Mouse (Mus musculus) gastrocnemius, adult 18-20 months (tissue): Measurements from ENCODE around the gene Mylk3. TPM values are rescaled to one million over a fixed set of nuclear protein-coding genes. Genes with fewer than 3 reads are reported as not detected.

Experiments
- DNase-seq: peaks from one replicate; pipeline ENCODE4 v3.0.0; 2021; ENCODE audit warnings: low spot score
- total RNA-seq, 2 experiments: library from RNA; stranded (reverse); gene quantifications; 2 replicates each; pipeline ENCODE4 v1.2.3; 2021

Mylk3 gene
- total RNA-seq, 2 experiments from 2014 or later, result 0.57 to 1.4 TPM

DNA sequence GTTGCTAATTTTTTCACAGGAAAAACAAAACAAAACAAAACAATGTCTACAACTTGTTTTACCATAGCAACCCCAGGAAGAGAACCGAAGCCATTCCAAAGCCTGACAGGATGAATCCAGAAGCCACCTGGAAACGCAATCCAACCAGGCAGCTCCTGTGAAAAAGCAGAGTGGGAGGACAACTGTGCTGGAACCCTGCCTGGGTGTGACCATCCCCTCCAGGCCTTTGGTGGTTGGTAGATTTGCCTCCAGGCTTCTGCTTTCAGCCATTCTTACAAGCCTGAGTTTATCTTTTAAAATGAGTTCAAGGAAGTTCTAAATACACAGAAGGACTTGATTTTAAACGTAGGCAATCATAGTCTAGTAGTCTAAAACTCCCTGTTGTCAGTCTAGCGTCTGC, 4.2 kb downstream of the Mylk3 start:
- no peak for DNase-seq

DNA sequence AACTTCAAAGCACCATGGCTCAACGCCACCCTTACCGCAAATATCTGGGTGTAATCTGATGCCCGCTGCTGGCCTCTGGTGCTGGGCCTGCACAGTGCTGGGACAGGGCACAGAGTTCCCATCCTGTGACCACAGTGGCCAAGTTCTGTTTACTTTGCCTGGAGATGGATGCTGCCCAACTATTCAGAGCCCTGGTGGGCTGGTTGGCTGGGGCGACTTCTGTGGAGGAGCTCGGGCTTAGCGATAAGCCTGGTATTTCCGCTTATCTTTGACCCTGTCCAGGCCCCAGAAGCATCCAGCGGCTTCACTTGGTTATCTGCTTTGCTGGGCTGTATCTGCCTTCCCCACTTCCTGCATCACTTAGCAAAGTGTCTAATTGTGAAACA, 5.3 kb downstream of the Mylk3 start:
- peak; percentile 7 for DNase-seq

DNA sequence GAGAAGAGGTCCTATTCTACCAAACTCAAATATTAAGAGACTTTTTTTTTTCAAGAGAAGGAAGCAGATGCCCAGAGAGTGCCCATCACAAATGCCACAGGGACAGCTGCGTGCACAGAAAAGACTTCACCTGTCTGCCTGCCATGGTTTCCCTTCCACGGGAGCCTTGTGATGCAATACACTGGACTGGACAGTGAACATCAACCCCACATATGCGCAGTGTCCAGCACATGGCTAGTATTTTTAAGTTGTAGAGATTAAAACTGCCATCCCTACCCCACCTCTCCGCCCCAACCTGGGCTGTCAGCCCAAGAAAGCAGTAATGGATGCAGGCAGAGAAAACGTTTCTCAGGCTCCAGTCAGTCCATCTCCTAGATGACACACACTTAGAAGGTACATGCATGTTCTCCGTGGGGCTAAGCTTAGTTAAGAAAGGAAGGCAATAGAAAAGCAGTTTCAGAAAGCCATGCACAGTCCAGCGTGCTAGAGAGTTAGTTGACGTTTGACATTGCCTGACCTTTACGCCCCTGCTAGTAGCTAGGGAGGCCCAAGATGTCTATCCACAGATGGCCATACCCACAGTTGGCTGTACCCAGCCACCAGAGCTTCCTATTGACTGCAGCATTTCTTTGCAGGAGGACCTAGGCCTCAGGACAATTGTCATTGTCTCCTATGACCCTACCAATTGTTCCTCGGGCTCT, 5.9 kb downstream of the Mylk3 start:
- DNase-seq, result no peak

DNA sequence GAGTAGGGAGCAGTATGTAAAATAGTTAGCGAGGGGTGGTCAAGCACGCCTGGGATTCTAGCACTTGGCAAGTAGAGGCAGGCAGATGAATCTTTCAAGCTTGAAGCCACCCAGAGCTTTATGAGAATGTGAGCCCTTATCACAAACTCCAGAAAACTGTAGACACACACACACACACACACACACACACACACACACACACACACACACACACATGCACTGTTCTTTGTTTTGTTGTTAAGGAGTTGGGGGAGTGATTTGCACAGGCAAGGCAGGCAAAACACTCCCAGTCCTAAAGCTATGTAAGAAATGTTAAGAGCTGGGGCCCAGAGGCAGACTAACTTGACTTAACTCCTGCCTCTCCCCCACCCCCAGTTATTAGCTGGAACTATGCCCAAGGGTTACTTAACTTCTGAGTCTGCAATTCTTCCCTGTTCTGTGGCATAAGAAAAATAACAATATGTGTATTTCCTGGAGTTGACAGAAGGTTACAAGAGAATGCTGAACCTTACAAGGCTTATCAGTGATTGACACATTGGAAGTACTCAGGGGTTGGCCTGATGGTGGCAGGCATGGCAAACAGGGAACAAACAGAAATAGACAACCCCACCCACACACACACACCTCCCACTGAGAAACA, 6.9 kb downstream of the Mylk3 start:
- DNase-seq, result no peak

DNA sequence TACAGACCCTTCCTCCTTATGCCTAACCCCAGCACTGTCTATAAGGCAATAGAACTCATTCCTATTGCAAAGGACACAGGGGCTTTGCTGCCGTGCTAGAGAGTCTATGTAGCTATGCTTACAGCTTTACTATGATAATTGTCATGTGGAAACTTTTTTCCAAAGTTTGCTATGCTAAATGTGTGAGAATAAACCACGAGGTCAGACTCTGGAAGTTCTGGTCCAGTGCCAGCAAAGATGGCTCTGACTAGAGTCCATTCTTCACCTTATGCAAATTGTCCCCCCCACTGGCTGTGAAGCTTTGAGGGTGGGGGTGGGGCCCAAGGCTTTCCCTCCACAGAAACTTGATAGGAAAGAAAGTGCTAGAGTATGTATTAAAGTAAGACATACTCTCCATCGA, 9.6 kb downstream of the Mylk3 start:
- no peak for DNase-seq

DNA sequence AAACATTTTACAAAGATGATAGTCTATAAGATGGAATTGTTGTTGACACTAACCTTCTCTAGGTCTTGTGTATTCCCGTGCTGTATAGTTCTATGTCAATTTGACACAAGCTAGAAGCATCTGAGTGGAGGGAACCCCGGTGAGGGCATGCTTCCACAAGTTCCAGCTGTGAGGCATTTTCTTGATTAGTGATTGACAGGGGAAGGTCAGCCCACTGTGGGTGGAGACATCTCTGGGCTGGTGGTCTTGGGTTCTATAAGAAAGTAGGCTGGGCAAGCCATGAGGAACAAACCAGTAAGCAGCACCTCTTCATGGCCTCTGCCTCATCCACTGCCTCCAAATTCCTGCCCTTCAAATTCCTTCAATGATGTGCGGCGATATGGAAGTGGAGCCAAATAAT, 11.9 kb downstream of the Mylk3 start:
- no peak for DNase-seq

DNA sequence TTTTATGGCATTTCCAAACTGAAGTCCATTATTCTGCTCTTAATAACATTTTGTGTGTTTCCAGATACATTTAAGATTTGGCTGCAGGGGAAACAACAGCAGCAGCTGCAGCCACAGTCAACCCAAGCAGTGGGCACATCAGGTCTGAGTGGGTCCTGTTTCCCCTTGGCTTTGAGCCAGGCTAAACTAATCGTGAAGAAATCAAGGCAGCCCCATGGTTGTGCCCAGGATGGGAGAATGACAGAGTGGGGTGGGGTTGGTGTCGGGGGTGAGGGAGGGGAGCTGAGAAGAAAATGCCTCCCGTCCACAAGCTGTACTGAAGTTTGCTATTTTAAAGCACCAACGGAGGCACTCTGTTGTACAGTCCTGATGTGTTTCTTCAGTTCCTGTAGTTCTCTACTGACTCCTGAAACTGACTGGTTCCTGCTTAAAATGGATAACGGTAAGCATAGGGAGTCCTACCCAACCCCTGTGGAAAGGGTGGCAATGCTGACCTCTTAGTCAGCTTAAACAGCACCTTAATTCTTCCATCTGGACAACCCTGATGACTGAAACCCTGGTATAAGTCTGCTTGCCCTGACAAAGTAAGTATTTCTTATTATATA, 12.6 kb downstream of the Mylk3 start:
- DNase-seq, result no peak

DNA sequence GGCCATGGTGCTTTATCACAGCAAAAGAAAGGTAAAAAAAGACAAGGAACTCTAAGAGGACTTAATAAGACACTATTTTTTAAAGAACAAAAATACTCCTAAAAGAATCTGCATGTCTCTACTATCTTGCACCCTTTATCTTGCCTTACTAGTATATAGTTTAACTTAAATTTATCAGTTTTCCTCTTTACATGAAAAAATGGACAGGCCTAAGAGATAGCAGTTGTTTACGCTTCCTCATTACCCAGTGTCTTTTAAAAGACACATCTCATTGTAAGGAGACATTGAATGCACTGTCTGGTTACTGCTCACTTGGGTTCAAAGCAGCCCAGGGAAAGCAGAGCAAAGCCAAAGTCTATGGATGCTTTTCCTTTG, 13.7 kb downstream of the Mylk3 start:
- no peak for DNase-seq

DNA sequence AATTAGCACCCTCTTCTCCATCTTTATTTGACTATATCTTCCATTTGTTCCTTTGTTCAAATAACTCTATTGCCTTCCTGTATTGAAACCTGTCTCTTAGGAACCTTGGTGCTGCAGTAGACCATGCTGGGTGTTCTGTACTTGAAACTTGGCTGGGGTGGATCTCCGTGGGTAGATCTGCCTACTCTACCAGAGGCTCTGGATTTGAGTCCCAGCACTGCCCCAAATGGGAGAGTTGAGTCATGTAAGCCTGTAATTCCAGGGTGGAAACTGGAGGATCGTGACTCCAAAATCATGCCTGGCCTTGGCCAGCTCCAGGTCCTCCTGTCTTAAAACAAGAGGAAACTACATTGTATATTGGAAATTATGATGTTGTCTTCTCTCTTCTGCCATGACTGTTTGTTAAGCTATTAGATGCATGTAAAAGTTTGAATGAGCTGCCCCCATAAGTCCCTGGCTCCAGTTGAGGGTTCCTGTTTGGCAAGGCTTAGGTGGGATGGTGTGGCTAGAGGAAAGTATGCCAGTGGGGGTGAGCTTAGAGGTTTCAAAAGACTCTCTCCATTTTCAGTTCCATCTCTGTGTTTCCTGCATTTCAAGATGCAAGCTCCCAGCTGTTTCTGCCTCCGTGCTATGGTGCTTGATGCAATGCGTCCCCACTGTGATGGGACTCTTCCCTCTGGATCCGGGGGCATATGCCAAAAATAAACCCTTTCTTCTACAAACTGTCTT, 14.2 kb downstream of the Mylk3 start:
- DNase-seq, result no peak

DNA sequence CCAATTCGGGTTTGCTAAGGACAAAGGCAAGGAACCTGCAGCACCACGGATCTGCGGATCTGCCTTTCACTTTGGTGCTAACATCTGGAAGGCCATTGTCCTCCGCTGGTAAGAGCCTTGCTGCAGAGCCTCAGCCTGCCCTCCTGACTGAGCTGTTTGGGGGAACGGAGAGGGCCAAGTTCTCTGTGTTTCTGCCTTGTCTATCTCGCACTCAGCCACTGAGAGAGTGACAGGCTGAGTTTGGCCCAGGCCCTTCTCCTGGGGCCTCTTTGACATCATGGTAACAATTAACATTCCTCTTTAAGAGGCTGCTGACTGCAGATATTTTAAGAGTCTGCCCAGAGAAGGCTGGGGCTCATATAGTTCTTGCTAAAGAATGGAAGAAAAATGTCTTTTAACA, 21.0 kb downstream of the Mylk3 start:
- DNase-seq, result no peak

DNA sequence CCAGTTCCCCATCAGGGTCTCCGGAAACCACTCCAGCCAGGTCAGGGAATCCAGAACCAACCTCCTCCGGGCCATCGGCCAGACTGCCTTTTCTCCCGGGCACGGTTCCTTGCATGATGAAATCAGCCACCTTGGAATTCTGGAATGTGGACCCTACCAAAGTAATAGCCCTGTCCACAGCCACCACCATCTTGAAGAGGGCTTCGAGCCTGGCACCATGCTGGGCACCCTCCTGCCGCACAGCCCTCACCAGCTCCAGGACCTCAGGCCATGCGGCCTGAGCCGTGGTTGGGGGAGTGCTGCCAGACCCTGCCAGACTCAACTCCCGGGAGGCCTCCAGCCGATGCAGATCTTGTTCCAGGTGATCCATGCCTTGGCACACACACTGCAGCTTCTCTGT, 21.5 kb downstream of the Mylk3 start:
- no peak for DNase-seq

DNA sequence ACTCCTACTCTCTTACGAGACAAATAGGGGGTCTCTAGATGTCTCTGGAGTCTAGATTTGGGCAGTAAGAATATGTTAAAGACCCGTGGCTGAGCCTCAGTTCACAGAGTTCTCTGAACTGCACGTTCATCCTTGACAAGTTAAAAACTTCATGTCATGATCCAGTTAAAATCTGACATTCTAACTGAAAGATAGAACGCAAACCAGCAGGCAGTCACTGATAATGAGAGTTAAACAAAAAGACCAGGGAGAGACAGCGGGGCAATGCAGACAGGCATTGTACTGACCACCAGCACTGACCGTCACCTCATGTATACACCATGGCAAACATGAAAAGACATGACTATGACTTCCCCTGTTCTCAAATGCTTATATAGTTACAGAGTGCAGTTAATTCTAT, 22.7 kb downstream of the Mylk3 start:
- no peak for DNase-seq

DNA sequence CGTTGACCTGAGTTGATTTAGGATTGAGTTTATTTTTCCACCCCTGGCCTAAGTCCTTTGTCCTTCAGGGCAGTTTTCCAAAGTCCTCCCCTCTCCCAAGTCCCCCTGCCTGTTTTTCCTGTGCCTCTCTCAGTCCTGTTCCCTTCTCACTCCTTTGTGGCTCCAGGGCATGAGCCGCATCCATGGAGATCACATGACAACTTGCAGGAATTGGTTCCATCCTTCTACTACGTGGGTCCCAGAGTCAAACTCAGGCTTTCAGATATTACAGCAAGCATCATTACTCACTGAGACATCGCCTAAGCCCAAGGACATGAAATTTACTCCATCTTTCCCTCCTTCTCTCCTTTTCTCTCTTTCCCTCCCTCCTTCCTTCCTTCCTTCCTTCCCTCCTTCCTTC, 23.9 kb downstream of the Mylk3 start:
- no peak for DNase-seq

DNA sequence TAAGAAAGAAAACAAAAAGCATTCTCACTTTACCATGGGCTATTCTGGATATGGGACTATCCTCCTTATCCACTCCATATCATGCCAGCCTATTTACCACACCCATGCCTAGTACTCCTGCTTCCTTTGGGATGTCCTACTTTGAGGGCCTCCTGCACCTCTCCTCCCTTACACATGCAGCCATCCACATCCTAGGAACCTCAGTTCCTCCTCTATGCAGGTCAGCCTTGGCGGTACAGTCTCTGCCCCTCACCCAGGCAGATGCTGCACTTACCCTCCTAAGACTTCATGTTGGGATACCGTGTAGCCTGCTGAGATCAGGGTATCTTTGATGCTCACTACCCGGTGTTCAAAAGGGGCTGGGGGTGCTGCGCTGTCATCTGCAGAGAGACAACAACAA, 32.9 kb downstream of the Mylk3 start:
- no peak for DNase-seq

DNA sequence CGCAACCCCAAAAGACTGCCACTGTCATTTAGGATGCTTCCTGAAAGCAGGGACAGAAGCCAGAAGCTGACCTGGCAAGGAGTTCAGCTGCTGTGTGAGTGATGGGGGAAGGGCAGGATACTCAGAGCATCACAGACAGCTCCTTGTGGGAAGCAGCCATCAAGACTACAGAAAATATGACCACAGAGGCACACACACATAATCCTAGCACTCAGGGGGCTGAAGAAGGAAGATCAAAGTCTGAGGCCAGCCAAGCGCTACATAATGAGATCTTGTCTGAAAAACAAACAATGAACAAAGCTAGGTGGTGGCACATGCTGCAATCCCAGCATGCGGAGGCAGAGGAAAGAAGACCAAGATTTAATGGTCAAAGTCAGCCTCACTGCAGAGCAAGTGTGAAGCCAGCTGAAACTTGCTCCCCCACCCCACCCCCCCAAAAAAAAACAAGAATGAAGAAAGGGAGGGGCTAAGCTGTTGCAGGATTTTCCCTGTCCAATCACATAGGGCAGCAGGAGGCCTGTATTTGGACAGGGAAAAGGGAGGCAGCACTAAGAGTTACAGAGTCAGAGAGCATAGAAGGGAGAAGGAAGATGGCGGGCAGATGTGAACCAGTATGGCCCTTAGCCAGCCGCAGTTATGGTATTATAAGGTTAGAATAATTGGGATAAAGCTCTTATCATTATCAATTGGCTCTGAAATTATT, 46.1 kb downstream of the Mylk3 start:
- DNase-seq, result no peak

DNA sequence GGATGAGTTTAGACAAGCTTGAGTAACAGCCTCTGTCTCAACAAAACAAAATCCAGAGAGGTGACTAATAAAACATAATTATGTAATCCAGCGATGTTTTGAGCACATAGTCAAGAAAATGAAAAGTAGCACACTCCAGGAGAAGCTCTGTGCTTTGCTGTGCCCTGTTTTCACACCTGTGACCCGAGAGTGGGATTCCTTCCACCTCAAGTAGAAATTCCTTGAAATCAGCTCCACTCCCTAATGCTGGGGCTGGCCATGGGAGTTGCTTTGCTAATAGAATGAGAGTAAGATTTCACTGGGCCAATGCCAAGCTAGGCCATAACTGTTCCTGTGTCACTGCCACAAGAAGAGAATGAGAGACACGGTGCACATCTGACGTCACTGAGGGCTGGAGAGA, 48.5 kb downstream of the Mylk3 start:
- DNase-seq, result no peak

DNA sequence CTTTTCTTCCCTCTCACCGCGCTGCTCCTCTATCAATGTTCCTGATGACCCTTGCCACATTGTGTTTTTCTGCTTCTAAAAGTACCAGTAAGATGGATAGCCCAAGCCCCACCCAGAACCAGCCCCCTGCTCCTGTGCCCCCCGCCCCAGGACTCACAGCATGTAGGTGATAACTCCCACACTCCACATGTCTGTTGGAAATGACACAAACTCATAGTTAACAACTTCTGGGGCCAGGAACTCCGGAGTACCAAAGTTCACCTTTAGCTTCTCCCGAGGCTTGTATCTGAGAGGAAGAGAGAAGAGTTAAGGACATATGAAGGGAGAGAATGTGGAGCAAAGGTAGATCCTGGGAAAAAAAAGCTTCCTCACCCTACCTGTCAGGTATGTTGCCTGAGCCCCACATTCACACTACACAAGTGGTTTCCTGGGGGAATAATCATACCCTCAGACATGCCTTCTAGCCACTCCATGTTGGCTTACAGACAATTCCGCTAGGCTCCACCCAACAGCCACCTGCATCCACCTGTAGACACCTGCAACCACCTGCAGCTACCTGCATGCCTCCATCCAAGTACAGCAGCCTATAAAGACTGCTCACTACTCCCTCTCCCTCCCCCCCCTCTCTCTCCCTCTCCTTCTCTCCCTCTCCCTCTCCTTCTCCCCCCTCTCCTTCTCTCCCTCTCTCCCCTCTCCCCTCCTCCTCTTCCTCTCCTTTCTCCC, 49.8 kb downstream of the Mylk3 start:
- no peak for DNase-seq

DNA sequence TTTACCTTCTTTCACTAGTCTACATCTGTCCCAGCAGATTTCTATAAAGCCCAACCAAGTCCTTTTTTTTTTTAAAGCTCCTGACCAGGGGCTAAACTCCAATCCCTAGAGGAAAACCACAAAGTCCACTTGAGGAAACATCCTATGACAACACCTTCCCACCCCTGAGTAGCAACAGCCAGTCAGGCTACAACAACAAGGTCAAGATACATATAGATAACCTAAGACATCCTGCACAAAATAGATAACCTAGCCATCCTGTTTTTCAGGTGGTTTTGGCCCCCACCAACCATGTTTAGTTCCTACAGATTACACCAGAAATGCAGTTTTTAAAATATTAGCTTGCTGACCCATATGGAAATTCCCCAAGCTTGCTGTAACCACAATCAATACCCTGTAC, 51.0 kb downstream of the Mylk3 start:
- DNase-seq, result no peak

DNA sequence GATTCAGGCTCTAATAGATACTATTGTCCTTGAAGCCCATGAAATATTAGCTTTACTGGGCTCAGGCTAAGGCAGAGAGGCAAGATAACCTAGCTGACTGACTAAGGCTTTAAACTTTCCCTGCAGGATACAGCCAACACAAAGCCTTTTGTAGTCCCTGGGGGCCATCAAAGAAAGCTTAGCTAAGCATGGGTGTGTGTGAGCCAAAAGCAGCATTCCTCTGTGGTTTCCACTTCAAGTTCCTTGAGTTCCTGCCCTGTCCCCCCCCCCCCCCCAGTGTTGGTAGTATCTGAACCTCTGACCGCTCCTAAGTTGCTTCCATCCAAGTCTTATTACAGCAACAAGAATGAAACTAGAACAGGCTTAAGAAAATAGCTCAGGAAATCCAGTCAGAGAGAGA, 56.6 kb downstream of the Mylk3 start:
- peak; percentile 19 for DNase-seq

DNA sequence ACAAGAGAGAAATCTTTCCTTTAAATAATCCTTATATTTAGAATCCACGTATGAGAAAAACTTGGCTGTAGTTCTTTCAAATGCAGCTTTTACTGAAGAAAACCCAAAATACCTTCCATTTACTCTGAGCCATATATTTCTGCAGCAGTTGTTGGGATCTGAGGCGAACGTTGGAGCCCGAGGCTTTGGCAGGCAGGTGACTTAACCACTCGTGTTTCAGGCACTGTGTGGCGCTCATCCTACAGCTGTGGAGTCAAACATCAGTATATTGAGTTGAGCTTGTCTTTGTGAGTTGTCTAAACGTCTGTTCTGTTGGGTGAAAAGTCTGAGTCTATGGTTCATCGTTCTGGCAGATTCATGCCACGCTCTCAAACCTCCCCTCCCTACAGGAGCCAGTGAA, 59.1 kb downstream of the Mylk3 start:
- DNase-seq, result no peak

DNA sequence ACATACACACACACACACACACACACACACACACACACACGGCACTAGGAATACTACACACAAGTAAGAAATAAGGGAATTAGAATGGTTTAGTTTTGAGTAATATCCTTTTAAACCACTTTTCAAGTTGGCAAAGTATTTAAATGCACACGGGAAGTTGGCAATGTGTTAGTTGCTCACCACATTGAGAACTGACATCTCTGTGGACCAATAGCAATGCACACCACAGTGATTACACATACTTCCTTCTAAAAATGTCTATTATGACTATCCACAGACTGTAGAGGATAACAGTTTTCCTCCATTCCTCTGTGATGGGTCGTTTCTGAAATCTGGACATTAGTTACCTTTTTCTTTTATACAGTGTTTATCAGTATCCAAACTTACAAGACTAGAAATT, 63.1 kb downstream of the Mylk3 start:
- DNase-seq, result no peak
